Mouse (Mus musculus) kidney, postnatal 25 days (tissue): ENCODE measurements around the gene Mcrs1.
"Not testable (repeated sequence)": the region's sequence is repeated elsewhere in the genome, so short reads cannot be mapped to it uniquely, and the experiment has no call there.

Experiments
- DNase-seq, 2 experiments: peaks; one replicate each; pipeline ENCODE4 v3.0.0; 2021; ENCODE audit warnings: mixed read lengths in 2 of 2

The Mcrs1 gene

GRCm38 (mm10) chr15:99251626-99252380 is at the start of gene Mcrs1:
Mcrs1 (minus strand) TSS chr15:99251961.
- DNase-seq = peak; percentile 99

DNA sequence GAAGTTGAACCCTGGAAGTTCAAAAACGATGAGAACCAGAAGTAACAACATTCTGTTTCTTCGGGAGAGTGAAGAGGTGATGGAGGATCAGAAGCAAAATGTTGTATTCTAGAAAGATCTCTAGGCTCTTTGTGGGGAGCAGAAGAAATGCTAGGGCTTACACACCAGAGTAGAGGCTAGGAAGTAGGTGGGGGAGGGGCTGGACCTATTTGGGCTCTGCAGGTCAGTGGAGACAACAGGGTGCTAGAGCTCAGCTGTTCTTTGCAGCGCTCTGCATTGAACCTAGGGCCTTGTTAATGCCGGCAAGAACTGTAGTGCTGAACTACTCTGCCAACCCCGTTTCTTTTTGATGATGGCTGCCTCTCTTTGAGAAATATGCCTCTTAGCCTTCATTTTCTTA is 44.5 kb upstream of the Mcrs1 start:
- DNase-seq = no peak

GRCm38 (mm10) chr15:99295484-99295981 is 43.8 kb upstream of the Mcrs1 start, which contains the start of gene Fam186b:
Fam186b (minus strand) TSS chr15:99295888.
- DNase-seq = peak; percentile 45 to 63

DNA sequence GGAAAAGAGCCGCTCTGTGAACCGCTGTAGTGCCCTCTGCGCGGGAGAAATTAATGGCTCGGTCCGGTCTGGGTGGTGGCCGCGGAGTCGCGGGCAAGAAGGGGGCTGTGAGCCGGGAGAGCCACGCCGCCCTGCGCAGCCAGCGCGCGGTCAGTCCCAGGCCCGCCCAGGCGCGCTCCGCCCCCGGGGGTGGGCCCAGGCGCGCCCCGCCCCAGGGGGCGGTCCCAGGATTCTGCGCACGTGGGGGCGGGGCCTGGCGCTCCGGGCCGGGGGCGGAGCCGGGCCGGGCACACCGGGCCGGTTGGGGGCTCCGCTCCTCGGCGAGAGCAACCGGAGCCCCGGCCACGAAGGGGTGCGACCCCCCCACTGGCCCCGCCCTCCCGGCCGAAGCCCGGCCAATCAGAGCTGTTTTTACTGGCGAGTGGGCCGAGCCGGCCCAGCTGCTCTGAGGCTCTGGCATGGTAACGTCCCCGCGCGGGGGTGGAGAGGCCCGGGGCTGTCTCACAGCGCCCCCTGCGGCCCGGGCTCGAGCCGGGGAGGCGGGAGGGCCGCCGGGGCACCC is 43.1 kb upstream of the Mcrs1 start, which contains the start of gene Prpf40b:
TSS of gene Prpf40b (plus strand) at position 275 of the 562 bp plus-strand sequence.
- peak; percentile 91 to 98 for DNase-seq

GRCm38 (mm10) chr15:99294287-99294686 is 42.5 kb upstream of the Mcrs1 start:
- DNase-seq = no peak

- no peak for DNase-seq
These were observed 38.8 kb upstream of the Mcrs1 start for GRCm38 (mm10) chr15:99290586-99290985.

DNA sequence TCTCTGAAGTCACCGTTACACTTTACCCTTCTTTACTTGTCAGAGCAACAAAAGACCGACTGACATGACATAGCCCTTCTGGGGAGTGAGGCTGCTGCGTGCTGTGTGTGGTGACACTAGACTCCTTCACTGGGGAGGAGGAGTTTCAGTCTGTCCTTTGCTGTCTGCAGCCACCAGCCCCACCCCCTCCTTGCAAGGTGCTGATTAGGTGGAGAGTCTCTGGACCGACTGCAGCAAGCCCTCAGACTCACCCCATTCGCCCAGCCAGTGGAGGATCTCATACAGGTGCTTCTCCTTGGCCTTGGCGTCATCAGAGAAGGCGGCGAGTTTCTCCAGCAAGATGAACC is 33.4 kb upstream of the Mcrs1 start:
- DNase-seq = no peak

GRCm38 (mm10) chr15:99284527-99285188 is 32.9 kb upstream of the Mcrs1 start:
- peak; percentile 73 to 92 for DNase-seq

- peak in 1 of 2 experiments; percentile 28 for DNase-seq
These were observed 31.7 kb upstream of the Mcrs1 start for GRCm38 (mm10) chr15:99283456-99283855.

DNA sequence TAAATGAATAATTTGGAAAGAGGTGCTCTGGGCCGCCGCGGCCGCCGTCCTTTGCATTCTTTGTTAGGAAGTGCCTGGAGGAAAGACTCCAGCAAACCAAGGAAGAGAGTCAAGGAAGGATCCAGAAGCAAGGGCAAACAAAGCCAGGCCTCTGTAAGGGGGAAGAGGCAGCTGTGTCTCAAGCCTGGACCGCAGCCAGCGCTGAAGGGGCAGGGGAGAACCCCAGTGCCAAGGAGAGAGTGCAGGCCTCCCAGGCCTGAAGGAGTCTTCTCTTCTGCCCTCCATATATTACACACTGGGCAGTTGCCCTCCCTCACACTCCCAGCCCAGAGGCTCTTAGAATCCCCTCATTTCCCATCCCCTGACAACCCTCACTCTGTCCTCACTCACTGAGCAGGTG is 26.5 kb upstream of the Mcrs1 start:
- no peak for DNase-seq

DNA sequence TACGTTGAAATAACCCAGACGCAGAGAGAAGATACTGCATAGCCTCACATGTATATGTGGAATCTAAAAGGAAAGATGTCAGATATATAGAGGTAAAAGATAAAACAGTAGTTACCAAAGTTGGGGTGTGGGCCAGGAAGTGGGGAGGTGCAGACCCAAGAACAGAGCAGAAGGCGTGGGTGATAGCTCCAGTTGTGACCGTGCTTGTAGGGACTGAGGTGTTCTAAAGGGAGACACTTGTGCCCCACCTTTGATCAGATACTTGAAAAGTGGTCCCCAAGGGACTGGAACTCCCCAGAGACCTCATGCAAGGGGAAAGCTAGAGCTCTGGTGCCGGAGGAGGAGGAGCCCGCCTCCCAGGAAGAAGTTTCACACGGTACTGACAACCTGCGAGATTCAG is 24.3 kb upstream of the Mcrs1 start:
- DNase-seq = no peak

DNA sequence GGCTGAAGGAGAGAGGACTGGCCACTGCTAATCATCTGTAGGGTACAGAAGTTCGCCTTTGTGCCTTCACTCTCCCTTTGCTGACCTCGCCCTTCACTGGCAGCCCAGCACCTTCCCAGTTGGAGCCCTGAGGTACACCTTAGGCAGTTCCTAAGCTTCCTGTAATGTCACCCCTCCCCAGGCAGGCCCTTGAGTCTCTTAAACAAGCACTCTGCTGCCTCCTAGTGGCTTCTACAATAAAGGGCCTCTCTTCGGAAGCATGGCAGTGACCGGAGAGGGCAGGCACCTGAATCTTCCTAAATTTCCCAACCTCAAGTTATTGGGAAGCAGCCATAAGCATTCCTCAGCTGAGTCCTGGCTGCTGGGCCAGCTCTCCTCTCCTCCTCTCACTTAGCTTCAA is 13.9 kb upstream of the Mcrs1 start:
- peak; percentile 82 to 88 for DNase-seq

DNA sequence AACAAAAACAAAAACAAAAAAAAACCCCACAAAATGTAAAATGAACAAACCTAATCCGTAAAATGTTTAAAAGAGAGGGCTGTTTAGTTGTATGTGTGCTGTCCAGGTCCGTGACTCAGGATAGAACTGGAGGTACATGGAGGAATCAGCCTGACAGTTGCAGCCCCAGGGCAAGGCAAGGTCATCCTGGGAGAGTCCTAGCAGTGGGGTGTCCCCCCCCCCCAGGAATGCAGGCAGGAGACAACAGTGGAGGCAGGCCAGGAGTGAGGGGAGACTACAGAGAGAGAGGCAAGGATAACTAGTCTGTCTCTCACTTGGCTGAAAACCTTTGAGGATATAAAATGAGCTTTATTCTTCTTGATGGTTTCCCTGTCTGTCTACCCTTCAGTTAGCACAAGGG is 12.6 kb upstream of the Mcrs1 start:
- DNase-seq = no peak

DNA sequence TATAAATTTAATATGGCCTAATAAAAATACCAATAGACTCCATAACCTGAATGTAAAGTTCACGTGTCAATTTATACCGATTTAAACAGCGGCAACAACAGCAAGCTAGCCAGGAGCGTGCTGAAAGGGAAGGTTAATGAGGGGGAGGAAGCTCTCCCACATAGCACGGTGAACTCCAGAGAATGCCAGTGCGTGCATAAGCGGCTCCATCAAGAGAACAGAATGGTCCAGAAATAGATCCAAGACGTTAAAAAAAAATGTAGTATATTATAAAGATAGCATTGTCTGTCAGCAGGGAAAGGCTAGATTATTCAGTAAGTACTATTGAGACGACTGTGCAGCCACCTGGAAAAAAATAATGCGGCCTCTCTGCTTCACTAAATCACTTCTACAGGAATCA is 10.9 kb upstream of the Mcrs1 start:
- no peak for DNase-seq

DNA sequence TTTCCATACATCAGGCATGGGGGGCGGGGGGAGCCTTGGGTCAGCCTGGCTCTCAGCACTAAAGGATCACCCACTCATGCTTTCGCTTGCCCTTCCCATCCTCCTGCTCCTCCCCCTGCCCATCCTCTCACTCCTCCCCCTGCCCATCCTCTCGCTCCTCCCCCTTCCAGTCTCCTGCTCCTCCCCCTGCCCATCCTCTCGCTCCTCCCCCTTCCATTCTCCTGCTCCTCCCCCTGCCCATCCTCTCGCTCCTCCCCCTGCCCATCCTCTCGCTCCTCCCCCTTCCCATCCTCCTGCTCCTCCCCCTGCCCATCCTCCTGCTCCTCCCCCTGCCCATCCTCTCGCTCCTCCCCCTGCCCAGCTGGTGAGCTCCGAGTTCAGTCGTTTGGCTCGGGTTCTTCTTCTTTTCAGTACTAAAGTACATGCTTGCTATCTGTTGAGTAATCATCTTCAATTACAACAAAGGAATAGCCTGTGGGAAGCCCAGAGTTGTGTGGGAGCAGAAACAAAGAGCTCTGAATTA is 8.0 kb upstream of the Mcrs1 start:
- DNase-seq = peak; percentile 81 to 91

DNA sequence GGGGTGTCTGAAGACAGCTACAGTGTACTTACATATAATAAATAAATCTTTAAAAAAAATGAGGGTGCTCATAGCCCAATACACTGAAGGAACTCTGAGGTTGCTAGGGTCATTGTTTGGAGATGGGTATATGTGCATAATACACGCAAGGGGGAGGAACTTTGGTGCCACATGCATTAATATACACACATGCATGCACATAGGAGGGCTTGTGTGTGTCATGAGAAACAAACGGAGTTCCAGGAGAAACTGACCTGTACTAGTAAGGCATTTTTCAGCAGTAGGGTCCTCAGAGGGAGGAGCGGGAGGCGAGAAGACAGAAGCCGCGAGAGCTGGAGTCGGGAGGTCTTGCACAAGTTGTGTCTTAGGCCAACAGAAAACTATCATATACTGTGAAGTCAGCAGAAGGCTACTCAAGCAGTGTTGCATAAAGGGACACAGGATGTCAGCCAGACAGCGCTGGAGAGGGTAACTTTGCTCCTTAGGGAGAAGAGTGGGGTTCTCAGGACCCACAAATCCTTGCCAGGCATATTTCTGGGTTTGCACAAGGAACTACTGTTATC is 7.5 kb upstream of the Mcrs1 start:
- no peak for DNase-seq

- DNase-seq = no peak
These were observed 3.5 kb upstream of the Mcrs1 start for GRCm38 (mm10) chr15:99255241-99255749.

GRCm38 (mm10) chr15:99254477-99255005 is 2.8 kb upstream of the Mcrs1 start:
- no peak for DNase-seq

GRCm38 (mm10) chr15:99253772-99254171 is 2.0 kb upstream of the Mcrs1 start:
- DNase-seq = no peak

GRCm38 (mm10) chr15:99253175-99253479 is 1.4 kb upstream of the Mcrs1 start:
- not testable (repeated sequence) for DNase-seq

GRCm38 (mm10) chr15:99252381-99253174 is 817 bp upstream of the Mcrs1 start:
- peak; percentile 77 to 85 for DNase-seq

- peak; percentile 27 to 50 for DNase-seq
These were observed 650 bp downstream of the Mcrs1 start for GRCm38 (mm10) chr15:99251111-99251510.
